Mouse (Mus musculus): ENCODE data around the gene Maz.

GRCm38 (mm10) chr7:127026984-127027726 lies at the start of gene Maz:
- TF ChIP-seq CTCF (IDR thresholded peaks at IDR 0.05; ENCODE audit: low read depth) (no peak), EP300 (IDR thresholded peaks at IDR 0.05; ENCODE audit: low read depth) (peak; percentile 61)

Measured in liver, embryonic 14.5 days (tissue).